Mouse (Mus musculus) thymus, adult 2 months (tissue): ENCODE measurements around the gene Slpi. TPM values are rescaled to one million over a fixed set of nuclear protein-coding genes. Genes with fewer than 3 reads are reported as not detected.

ENCODE experiments used
- DNase-seq: peaks from one replicate; pipeline ENCODE4 v3.0.0; 2021
- H3K27ac ChIP-seq: fragments of 200-500 bp; 2 replicates; pipeline ENCODE4 v1.5.1; 2012; ENCODE audit warnings: low read length, control low read depth; ENCODE audit not compliant: control insufficient read depth, insufficient read depth
- H3K27me3 ChIP-seq: fragments of 200-500 bp; 2 replicates; pipeline ENCODE4 v1.6.1; 2012; ENCODE audit warnings: mild to moderate bottlenecking, low read length, moderate library complexity, mixed read lengths; ENCODE audit not compliant: control insufficient read depth, insufficient read depth
- H3K36me3 ChIP-seq: fragments of 200-500 bp; 2 replicates; pipeline ENCODE4 v1.6.1; 2012; ENCODE audit warnings: mild to moderate bottlenecking, low read length, moderate library complexity; ENCODE audit not compliant: control insufficient read depth, insufficient read depth
- H3K4me1 ChIP-seq: fragments of 200-500 bp; replicated peaks from 2 replicates; pipeline ENCODE4 v1.6.1; 2012; ENCODE audit warnings: low read length; ENCODE audit not compliant: control insufficient read depth, insufficient read depth
- H3K4me3 ChIP-seq: fragments of 200-500 bp; 2 replicates; pipeline ENCODE4 v1.5.1; 2012; ENCODE audit warnings: mild to moderate bottlenecking, low read length, control low read depth, moderate library complexity; ENCODE audit not compliant: control insufficient read depth, insufficient read depth
- CTCF ChIP-seq: fragments of 200-500 bp; IDR thresholded peaks from 2 replicates; pipeline ENCODE4 v1.5.1; 2012; ENCODE audit warnings: mild to moderate bottlenecking, control low read depth, low read length, moderate library complexity, borderline replicate concordance; ENCODE audit not compliant: control insufficient read depth, poor library complexity, insufficient read depth; ENCODE audit errors: extremely low read depth
- POLR2A ChIP-seq: fragments of 200-500 bp; IDR thresholded peaks from 2 replicates; pipeline ENCODE4 v1.6.1; 2012; ENCODE audit warnings: mild to moderate bottlenecking, low read length, control low read depth, moderate library complexity; ENCODE audit not compliant: control insufficient read depth, poor library complexity, insufficient read depth; ENCODE audit errors: extremely low read depth
- WGBS: fragments of 180-500 bp; shearing (Covaris S2); methylation state at CpG from one replicate; pipeline ENCODE4 v1.1.7; 2018; 5-methylcytosine and 5-hydroxymethylcytosine counted together
- polyA plus RNA-seq: library from polyadenylated mRNA; depleted of rRNA; stranded (reverse); fragments of >200 nt; gene quantifications from 2 replicates; pipeline ENCODE4 v1.2.3, GENCODE M21; 2012; rRNA removed

The Slpi gene
- polyA plus RNA-seq, 1 experiment: 7.5 TPM

- no peak overlapping the region for H3K4me3 ChIP-seq
- H3K4me1 ChIP-seq: no peaks in the 10 kb centered on the region
- no peak overlapping the region for H3K27ac ChIP-seq
- 89% methylated on average over 5 of the region's 5 CpGs for WGBS
- TF ChIP-seq CTCF (no peak), POLR2A (no peak)
- DNase-seq: no peak
- H3K27me3 ChIP-seq: no peaks in the 10 kb centered on the region
- H3K36me3 ChIP-seq: no peaks in the 10 kb centered on the region
These were observed 76.3 kb downstream of the Slpi start for GRCm38 (mm10) chr2:164312599-164312998.

Other genes starting within 250 kb of the Slpi start
- gene Kcns1, start 218.0 kb downstream of the Slpi start, polyA plus RNA-seq: 0.07 TPM in 1 of 2 replicates, not detected in the other
- gene Wfdc5, start 206.4 kb downstream of the Slpi start, polyA plus RNA-seq: 0.11 and 0.65 TPM in 2 replicates
- 0.42 TPM in 1 of 2 replicates, not detected in the other for gene Wfdc12, start 198.5 kb downstream of the Slpi start, polyA plus RNA-seq
- not detected in 2 replicates for gene Wfdc15a, start 189.0 kb downstream of the Slpi start, polyA plus RNA-seq
- gene Wfdc15b, start 167.4 kb downstream of the Slpi start, polyA plus RNA-seq: not detected in 2 replicates
- not detected in 2 replicates for gene Svs2, start 150.6 kb downstream of the Slpi start, polyA plus RNA-seq
- gene Svs3b, start 132.5 kb downstream of the Slpi start, polyA plus RNA-seq: not detected in 2 replicates
- 0.15 TPM in 1 of 2 replicates, not detected in the other for gene Svs4, start 110.6 kb downstream of the Slpi start, polyA plus RNA-seq
- not detected in 2 replicates for gene Svs3a, start 99.8 kb downstream of the Slpi start, polyA plus RNA-seq
- gene Svs6, start 72.3 kb downstream of the Slpi start, polyA plus RNA-seq: not detected in 2 replicates
- not detected in 2 replicates for gene Svs5, start 56.4 kb downstream of the Slpi start, polyA plus RNA-seq
- 0.24 TPM in 1 of 2 replicates, not detected in the other for gene Rbpjl, start 14.0 kb upstream of the Slpi start, polyA plus RNA-seq
- gene Matn4, start 16.1 kb upstream of the Slpi start, polyA plus RNA-seq: 0.82 and 0.93 TPM in 2 replicates
- gene Sdc4, start 54.8 kb upstream of the Slpi start, polyA plus RNA-seq: 18.6 TPM in 2 replicates
- 183 and 220 TPM in 2 replicates for gene Sys1, start 67.9 kb upstream of the Slpi start, polyA plus RNA-seq
- gene Gm20458, start 71.9 kb upstream of the Slpi start, polyA plus RNA-seq: 27.8 and 35.3 TPM in 2 replicates
- not detected in 2 replicates for gene Trp53tg5, start 84.6 kb upstream of the Slpi start, polyA plus RNA-seq
- gene Dbndd2, start 97.0 kb upstream of the Slpi start, polyA plus RNA-seq: 19.6 and 24.8 TPM in 2 replicates
- gene Pigt, start 108.4 kb upstream of the Slpi start, polyA plus RNA-seq: 146 and 202 TPM in 2 replicates
- 20.5 and 28.7 TPM in 2 replicates for gene Wfdc2, start 173.3 kb upstream of the Slpi start, polyA plus RNA-seq
- gene Spint3, start 184.4 kb upstream of the Slpi start, polyA plus RNA-seq: not detected in 2 replicates
- gene Wfdc6a, start 196.4 kb upstream of the Slpi start, polyA plus RNA-seq: not detected in 2 replicates
- gene Eppin, start 204.5 kb upstream of the Slpi start, polyA plus RNA-seq: not detected in 2 replicates
- not detected in 2 replicates for gene Wfdc6b, start 224.4 kb upstream of the Slpi start, polyA plus RNA-seq
- 0.18 TPM in 1 of 2 replicates, not detected in the other for gene Wfdc8, start 224.5 kb upstream of the Slpi start, polyA plus RNA-seq
- gene Wfdc16, start 249.7 kb upstream of the Slpi start, polyA plus RNA-seq: not detected in 2 replicates